Mouse (Mus musculus) embryonic fibroblast, embryonic 13.5 days (primary cell): ENCODE results near the gene Hdac11.

ENCODE experiments used
- CTCF ChIP-seq: IDR thresholded peaks from 2 replicates; pipeline ENCODE4 v1.5.1; 2011; ENCODE audit warnings: mild to moderate bottlenecking, control low read depth, low read length, moderate library complexity, borderline replicate concordance; ENCODE audit not compliant: insufficient read depth
- POLR2A ChIP-seq: IDR thresholded peaks from 2 replicates; pipeline ENCODE4 v1.6.1; 2011; ENCODE audit warnings: low read depth, mild to moderate bottlenecking, control low read depth, low read length, moderate library complexity

DNA sequence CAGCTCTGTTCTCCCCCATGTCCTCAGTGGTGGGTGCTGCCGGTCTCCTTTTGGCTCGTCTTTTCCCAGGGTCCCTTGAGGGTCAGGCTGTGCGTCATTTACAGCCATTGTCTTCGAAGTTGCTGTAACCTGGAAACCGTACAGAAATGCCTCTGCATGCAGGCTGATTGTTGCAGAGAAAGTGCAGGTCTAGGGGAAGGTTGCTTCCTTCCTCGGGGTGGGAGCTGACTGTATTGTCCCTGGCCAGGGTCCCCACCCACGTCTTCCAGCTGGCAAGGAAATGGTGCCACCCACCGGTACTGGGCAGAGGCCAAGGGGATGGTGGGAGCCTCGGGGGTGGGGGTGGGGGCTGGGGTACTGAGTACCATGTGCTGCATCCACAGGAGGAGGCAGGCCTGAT lies 62.0 kb downstream of the Hdac11 start:
- no peak for TF ChIP-seq CTCF
- no peak for TF ChIP-seq POLR2A
